Mouse (Mus musculus): ENCODE measurements at regions not wholly inside any gene's neighbourhood (a gene's known extent, or its start where the extent isn't known, plus 50 kb on each side); places are given as distances from the start of the nearest gene placed in this dataset.

GRCm38 (mm10) chr1:129207674-129208073 is 65.4 kb upstream of the Thsd7b start:
- TF ChIP-seq CTCF (IDR thresholded peaks at IDR 0.05; ENCODE audit: low read depth) (no peak), EP300 (IDR thresholded peaks at IDR 0.05; ENCODE audit: low read depth) (no peak)

All from liver, embryonic 14.5 days (tissue).